Mouse (Mus musculus): ENCODE results near the gene 1700028J19Rik.
"Not testable (repeated sequence)": the region's sequence is repeated elsewhere in the genome, so short reads cannot be mapped to it uniquely, and the experiment has no call there.

Gene 1700028J19Rik

DNA sequence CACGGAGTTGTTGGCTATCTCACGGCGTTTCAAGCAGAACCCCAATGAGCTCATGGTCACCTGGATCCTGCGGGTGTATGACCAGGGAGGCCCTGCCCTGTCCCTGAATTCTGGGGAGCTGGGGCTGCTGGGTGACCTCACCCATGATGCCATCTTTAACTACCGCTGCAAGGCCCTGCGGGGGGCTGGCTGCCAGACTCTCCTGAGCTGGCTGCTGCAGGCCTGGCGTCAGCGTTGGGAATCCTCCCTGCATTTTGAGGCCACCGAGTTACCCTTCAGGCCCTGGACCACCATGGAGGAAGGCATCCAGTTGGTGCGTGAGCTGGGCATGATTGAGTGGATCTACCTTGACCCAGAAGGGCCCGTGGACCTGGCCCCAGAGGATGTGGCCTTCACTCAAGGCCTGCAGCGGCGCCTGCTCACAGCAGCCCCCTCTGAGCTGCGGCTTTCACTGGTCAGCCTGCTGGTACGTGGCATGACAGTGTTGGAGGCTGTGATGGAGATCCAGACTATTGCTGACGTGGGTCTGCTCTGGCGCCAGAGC lies 4.3 kb upstream of the 1700028J19Rik start:
- DNase-seq (ENCODE audit: low spot score), result not testable (repeated sequence)

DNA sequence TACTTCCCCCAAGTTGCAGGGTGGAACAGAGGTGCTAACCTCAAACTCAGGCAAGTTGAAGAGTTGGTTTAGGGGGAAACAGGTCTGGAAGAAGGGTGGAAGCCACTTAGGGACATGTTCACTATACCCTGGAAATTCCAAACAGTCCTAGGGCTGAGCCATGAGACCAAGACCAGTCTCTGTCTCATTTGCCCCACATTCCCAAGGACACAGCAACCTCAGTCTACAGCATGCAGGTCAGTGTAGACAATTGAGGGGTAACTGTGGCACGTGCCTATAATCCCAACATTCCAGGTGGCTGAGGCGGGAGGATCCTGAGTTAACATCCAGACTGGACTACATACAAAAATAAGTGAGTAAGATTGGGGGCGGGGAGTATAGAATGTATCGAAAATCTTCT lies 2.8 kb upstream of the 1700028J19Rik start:
- no peak for DNase-seq (ENCODE audit: low spot score)

GRCm38 (mm10) chr7:44247971-44248370 lies 1.5 kb upstream of the 1700028J19Rik start:
- no peak for DNase-seq (ENCODE audit: low spot score)

GRCm38 (mm10) chr7:44246984-44247470 lies 532 bp upstream of the 1700028J19Rik start:
- DNase-seq (ENCODE audit: low spot score), result peak; percentile 70

- DNase-seq (ENCODE audit: low spot score), result no peak
These were observed 2.4 kb downstream of the 1700028J19Rik start for GRCm38 (mm10) chr7:44244080-44244479.

- no peak for DNase-seq (ENCODE audit: low spot score)
These were observed 5.3 kb downstream of the 1700028J19Rik start for GRCm38 (mm10) chr7:44241163-44241562.

- DNase-seq (ENCODE audit: low spot score), result no peak
These were observed 5.8 kb downstream of the 1700028J19Rik start for GRCm38 (mm10) chr7:44240712-44241111.

DNA sequence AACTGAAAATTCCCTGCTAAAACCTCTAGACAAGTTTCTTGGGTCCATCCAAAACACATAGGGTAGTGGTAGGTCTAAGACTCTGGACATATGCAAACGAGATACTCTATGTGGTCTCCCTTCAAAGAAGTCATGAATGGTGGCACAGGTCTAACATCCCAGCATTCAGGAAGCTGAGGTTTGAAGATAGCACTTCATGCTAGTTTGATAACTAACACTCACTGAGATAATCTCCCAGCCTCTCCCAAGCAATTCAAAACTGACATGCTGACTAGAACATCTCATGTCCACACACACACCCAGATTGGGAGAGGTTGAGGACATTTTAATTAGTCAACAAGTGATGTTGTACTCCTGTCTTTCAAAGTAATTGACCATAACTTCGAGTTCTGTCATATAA lies 6.6 kb downstream of the 1700028J19Rik start:
- no peak for DNase-seq (ENCODE audit: low spot score)

GRCm38 (mm10) chr7:44235909-44236308 lies 10.6 kb downstream of the 1700028J19Rik start, which contains the start of gene Gm36864:
Gm36864 (plus strand) TSS chr7:44236177.
- no peak for DNase-seq (ENCODE audit: low spot score)

GRCm38 (mm10) chr7:44225076-44225475 lies 21.4 kb downstream of the 1700028J19Rik start, which contains the start of gene Klk1:
Klk1 (plus strand) TSS chr7:44225360.
- DNase-seq (ENCODE audit: low spot score), result no peak

- not testable (repeated sequence) for DNase-seq (ENCODE audit: low spot score)
These were observed 24.2 kb downstream of the 1700028J19Rik start for GRCm38 (mm10) chr7:44222335-44222734.

DNA sequence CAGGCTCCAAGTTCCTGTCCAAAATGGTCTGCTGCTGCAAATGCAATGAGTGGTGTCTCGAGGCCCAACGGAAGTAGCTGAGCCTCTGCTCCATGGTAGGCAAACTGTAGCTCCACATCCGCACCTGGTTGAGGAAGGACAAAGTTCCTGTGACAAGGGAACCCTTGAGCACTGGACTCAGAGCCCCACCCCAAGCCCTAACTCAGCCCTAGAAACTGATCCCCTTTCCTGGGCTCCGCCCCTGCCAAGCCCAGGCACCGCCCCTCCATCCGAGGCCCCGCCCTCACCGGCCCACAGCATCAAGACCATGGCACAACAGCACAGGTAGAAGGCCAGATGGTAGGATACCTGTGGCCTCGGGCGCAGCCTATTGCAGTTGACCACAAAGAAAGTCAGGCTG lies 24.9 kb downstream of the 1700028J19Rik start:
- not testable (repeated sequence) for DNase-seq (ENCODE audit: low spot score)

DNA sequence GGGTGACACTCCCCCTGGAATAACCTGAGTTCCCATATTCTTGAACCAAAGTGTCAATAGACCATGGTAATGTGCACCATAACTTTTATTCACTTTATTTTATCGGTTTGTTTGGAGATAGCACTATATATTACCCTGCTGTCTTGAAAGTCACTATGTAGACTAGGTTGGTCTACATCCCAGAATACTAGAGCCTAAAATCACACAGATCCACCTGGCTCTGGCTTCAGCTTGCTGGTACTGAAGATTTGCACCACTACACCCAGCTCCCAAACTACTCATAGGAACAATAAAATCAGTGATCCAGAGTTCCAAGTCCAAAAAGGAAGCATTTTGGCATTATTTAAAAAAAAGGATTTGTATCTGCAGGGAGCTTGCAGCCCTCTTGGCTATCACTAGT lies 30.9 kb downstream of the 1700028J19Rik start, which contains the start of gene Klk1b5:
Klk1b5 (plus strand) TSS at position 301 of the 400 bp plus-strand sequence.
- no peak for DNase-seq (ENCODE audit: low spot score)

DNA sequence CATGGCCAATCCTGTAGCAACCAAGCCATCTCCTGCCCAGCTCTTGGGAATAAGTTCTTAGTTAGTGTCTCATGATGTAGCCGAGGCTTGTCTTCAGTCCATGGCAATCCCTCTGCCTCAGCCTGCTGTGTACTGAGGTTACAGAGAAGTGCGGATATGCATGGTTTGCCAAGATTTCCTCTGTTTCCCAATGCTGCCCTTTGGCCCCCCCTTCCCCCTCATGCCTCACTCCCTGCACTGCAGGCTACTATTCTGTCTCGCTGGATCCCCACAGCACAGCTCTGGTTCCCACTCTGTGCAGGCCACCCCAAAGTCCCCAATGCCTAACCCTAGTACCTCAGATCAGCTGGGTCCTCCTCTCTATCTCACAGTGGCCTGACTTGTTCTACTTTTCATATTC lies 38.2 kb downstream of the 1700028J19Rik start:
- no peak for DNase-seq (ENCODE audit: low spot score)

DNA sequence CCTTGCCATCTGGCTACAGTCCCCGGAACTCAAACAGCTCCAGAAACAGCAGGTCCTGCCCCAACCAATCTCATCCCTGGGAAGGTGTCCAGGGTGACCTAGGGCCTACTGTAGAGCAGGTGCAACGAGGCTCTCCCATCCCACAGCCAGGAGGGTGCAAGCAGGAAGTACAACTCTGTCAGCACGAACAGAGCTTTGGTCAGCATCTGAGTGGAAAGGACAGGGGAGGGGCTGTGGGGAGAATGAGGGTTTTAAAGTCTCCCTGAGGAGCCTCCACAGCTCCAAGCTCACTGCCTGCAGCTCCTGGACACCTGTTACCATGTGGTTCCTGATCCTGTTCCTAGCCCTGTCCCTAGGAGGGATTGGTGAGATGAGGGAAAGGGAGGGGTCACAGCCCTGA lies 39.4 kb downstream of the 1700028J19Rik start, which contains the start of gene Klk1b4:
Klk1b4 (plus strand) TSS at position 301 of the 400 bp plus-strand sequence.
- not testable (repeated sequence) for DNase-seq (ENCODE audit: low spot score)

GRCm38 (mm10) chr7:44197891-44198290 lies 48.6 kb downstream of the 1700028J19Rik start, which contains the start of gene Klk1b3:
Klk1b3 (plus strand) TSS chr7:44198191.
- no peak for DNase-seq (ENCODE audit: low spot score)

DNA sequence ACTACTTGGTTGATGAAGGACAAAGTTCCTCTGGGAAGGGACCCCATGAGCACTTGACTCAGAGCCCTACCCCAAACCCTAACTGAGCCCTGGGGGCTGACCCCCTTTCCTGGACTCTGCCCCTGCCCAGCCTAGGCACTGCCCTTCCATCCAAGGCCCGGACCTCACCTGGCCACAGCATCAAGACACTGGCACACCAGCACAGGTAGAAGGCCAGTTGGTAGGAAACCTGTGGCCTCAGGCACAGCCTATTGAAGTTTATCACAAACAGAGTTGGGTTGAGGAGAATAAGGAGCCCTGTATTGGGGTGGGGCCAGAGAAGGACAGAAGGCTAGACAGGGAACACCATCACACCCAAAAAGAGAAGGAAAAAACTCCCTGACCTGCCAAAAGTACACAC lies 53.0 kb downstream of the 1700028J19Rik start:
- DNase-seq (ENCODE audit: low spot score), result not testable (repeated sequence)

DNA sequence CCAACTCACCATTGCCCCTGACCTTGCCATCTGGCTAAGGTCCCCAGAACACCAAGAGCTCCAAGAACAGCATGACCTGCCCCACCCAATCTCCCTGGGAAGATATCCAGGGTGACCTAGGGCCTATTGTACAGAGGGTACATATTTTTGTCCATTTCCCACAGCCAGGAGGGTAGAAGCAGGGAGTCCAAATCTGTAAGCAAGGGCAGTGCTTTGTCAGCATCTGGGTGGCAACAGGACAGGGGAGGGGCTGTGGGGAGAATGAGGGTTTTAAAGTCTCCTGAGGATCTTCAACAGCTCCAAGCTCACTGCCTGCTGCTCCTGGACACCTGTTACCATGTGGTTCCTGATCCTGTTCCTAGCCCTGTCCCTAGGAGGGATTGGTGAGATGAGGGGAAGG lies 58.6 kb downstream of the 1700028J19Rik start, which contains the start of gene Klk1b24:
Klk1b24 (plus strand) TSS at position 301 of the 400 bp plus-strand sequence.
- DNase-seq (ENCODE audit: low spot score), result not testable (repeated sequence)

DNA sequence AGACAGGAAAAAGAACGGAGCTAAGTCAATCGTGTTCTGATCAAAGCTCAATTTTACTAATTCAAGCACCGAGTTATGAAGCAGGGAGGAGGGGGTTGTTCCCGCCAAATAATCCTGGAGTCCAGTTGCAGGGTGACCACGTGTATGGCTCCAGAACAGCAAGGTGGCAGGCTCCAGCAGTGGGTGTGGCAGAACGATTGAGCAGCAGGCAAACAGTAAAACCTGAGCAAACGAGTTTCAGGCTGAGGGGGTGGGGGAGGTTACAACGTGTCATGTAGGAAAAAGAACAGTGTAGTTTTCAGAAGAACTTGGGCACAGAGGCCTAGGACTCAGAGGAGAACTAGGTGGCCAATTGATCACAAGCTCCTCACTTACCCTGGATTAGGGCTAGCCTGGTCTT lies 60.0 kb downstream of the 1700028J19Rik start:
- DNase-seq (ENCODE audit: low spot score), result not testable (repeated sequence)

Measured in retina, embryonic 14.5 days (tissue).